Mouse (Mus musculus) midbrain, embryonic 16.5 days (tissue): ENCODE results near the gene Nup133. TPM values are rescaled to one million over a fixed set of nuclear protein-coding genes. Genes with fewer than 3 reads are reported as not detected.

Experiments used
- ATAC-seq: fragments of 200-750 bp; cut with Nextera tagmentation; 2 replicates; pipeline ENCODE4 v1.8.0; 2017; ENCODE audit warnings: moderate TSS enrichment
- H3K27ac ChIP-seq: fragments of 300-500 bp; sonication (generic); 2 replicates; pipeline ENCODE4 v1.5.1; 2014; ENCODE audit warnings: mild to moderate bottlenecking, low read length, mixed read lengths
- H3K27me3 ChIP-seq: fragments of 300-500 bp; sonication (generic); 2 replicates; pipeline ENCODE4 v1.6.1; 2014; ENCODE audit warnings: low read depth, low read length, mixed read lengths; ENCODE audit not compliant: control insufficient read depth, insufficient read depth
- H3K36me3 ChIP-seq: fragments of 300-500 bp; sonication (generic); 2 replicates; pipeline ENCODE4 v1.6.1; 2014; ENCODE audit warnings: mild to moderate bottlenecking, low read length, moderate library complexity, mixed read lengths; ENCODE audit not compliant: control insufficient read depth, insufficient read depth
- H3K4me1 ChIP-seq: fragments of 300-500 bp; sonication (generic); 2 replicates; pipeline ENCODE4 v1.6.1; 2014; ENCODE audit warnings: mild to moderate bottlenecking, low read length, mixed read lengths; ENCODE audit not compliant: control insufficient read depth, insufficient read depth
- H3K4me2 ChIP-seq: fragments of 300-500 bp; sonication (generic); 2 replicates; pipeline ENCODE4 v1.6.1; 2014; ENCODE audit warnings: mild to moderate bottlenecking, low read length, mixed read lengths
- H3K4me3 ChIP-seq: fragments of 300-500 bp; sonication (generic); 2 replicates; pipeline ENCODE4 v1.5.1; 2014; ENCODE audit warnings: low read depth, mild to moderate bottlenecking, low read length, moderate library complexity, mixed read lengths
- H3K9ac ChIP-seq: fragments of 300-500 bp; sonication (generic); 2 replicates; pipeline ENCODE4 v1.6.1; 2014; ENCODE audit warnings: low read depth, low read length, mixed read lengths
- H3K9me3 ChIP-seq: fragments of 300-500 bp; sonication (generic); replicated peaks from 2 replicates; pipeline ENCODE4 v1.6.1; 2014; ENCODE audit warnings: mild to moderate bottlenecking, low read length, mixed read lengths; ENCODE audit not compliant: control insufficient read depth, poor library complexity, severe bottlenecking
- WGBS: fragments of 180-500 bp; shearing (Covaris S2); extraction: QIAGEN DNeasy Blood & Tissue Kit; methylation state at CpG from one replicate; pipeline ENCODE4 v1.1.7; 2014; 5-methylcytosine and 5-hydroxymethylcytosine counted together
- polyA plus RNA-seq: library from polyadenylated mRNA; unstranded; fragments of >200 nt; fragmentation: Nextera tagmentation; extraction: Ambion mirVana; gene quantifications from 2 replicates; pipeline ENCODE4 v1.2.1, GENCODE M21; 2015

The Nup133 gene
- polyA plus RNA-seq, 1 experiment from 2014 or later = 21.8 TPM

DNA sequence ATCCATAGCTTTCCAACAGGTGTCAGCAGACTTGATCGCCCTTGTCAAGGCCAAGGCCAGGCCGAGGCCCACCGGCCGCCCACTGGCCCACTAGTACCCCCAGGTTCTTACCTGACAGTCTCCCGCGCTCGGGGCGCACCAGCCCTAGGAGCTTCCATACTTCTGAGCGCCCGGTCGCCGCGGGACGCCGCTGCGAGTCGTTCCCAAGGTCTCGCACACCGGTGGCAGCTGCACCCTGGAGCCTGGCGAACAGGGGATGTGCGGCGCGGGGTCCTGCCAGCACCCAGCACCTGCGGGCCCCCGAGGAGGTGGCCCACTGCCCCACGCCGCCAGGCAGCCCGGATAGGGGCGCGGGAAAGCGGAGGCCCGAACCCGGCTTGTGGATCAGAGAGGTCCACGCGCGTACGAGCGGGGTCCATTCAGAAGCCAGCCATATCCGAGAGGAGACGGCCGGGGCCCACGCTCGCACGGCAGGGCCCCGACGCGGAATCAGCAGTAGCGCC, 33.3 kb upstream of the Nup133 start:
- peak overlapping the region; percentile 87 for H3K4me2 ChIP-seq
- peak overlapping the region; percentile 87 for H3K4me3 ChIP-seq
- peaks cover 22% of the 10 kb centered on the region for H3K4me1 ChIP-seq
- WGBS = under 1% methylated on average over 42 of the region's 48 CpGs
- no peaks in the 10 kb centered on the region for H3K27me3 ChIP-seq
- no peaks in the 10 kb centered on the region for H3K9me3 ChIP-seq
- H3K27ac ChIP-seq = peak overlapping the region; percentile 77; the same call in 1 of the 2 replicates
- H3K9ac ChIP-seq = peak overlapping the region; percentile 89
- peak; percentile 50 for ATAC-seq
- no peaks in the 10 kb centered on the region for H3K36me3 ChIP-seq

- peaks cover 22% of the 10 kb centered on the region for H3K4me1 ChIP-seq
- peak overlapping the region; percentile 43 for H3K9ac ChIP-seq
- peak overlapping the region; percentile 87 for H3K4me3 ChIP-seq
- no peak for ATAC-seq
- H3K4me2 ChIP-seq = peak overlapping the region; percentile 87
- no peaks in the 10 kb centered on the region for H3K36me3 ChIP-seq
- H3K27me3 ChIP-seq = no peaks in the 10 kb centered on the region
- 47% methylated on average over 4 of the region's 4 CpGs for WGBS
- H3K27ac ChIP-seq = no peak overlapping the region
- H3K9me3 ChIP-seq = no peaks in the 10 kb centered on the region
Observed at GRCm38 (mm10) chr8:123981674-123982073, 32.6 kb upstream of the Nup133 start.

- Histone ChIP-seq H3K36me3 (no peaks in the 10 kb centered on the region), H3K4me1 (peaks cover 22% of the 10 kb centered on the region), H3K27ac (no peak overlapping the region), H3K4me2 (no peak overlapping the region), H3K27me3 (no peaks in the 10 kb centered on the region), H3K9ac (no peak overlapping the region), H3K4me3 (no peak overlapping the region), H3K9me3 (no peaks in the 10 kb centered on the region)
- ATAC-seq = no peak
- WGBS = 74% methylated on average over 4 of the region's 4 CpGs
Observed at GRCm38 (mm10) chr8:123980239-123980638, 31.2 kb upstream of the Nup133 start.

DNA sequence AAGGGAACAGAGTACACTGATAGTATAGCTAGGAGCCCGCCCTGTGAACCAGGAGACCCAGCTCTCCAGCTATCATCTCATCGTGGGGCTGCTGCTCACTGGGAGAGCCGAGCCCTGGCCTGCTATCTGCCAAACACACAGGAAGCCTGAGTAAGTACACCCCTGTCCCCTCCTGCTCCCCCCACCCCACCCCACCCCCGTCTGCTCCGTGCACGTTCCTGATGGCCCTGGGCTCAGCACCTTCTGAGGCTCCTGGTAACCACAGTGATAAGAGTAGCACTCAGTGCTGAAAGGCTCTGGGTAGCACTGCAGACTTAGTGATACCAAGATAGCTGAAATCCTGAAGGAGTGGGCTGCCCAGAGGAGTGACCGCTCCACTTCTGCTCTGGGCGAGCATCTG, 29.9 kb upstream of the Nup133 start:
- no peak overlapping the region for H3K4me3 ChIP-seq
- H3K9me3 ChIP-seq = no peaks in the 10 kb centered on the region
- H3K4me2 ChIP-seq = no peak overlapping the region
- no peak overlapping the region for H3K9ac ChIP-seq
- H3K4me1 ChIP-seq = peaks cover 22% of the 10 kb centered on the region
- H3K27ac ChIP-seq = no peak overlapping the region
- no peak for ATAC-seq
- 80% methylated on average over 8 of the region's 8 CpGs for WGBS
- H3K36me3 ChIP-seq = no peaks in the 10 kb centered on the region
- no peaks in the 10 kb centered on the region for H3K27me3 ChIP-seq

DNA sequence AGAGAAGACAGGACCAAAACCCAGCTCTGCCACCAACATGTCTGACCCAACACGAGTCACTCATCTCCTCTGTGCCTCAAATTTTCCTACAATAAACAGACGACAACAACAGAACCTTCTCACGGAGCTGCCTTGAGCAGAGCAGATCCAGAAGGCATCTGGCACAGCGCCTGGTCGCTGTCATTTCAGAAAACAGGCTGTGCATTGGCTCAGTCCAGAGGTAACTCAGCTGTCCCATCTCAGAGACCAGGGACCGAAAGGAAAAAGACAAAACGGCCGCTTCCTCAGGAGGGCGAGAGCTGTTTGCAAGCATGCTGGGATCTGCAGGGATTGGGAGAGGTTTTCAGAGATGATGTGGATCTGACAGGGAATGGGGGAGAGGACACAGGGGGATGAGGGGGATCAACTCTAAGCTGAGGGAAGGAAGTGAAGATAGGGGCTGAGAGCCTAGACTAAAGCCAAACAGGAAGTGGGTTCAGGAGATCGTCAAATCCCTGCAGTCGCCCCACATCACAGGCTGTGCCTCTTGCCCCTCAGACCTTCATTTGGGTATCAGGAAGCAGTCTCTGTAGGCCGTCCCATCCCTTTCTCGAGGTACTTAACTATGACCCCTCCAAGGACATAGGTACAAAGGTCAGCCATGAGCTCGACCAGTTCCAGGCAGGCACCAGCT, 29.2 kb upstream of the Nup133 start:
- Histone ChIP-seq H3K36me3 (no peaks in the 10 kb centered on the region), H3K27me3 (no peaks in the 10 kb centered on the region), H3K27ac (no peak overlapping the region), H3K9ac (no peak overlapping the region), H3K4me2 (no peak overlapping the region), H3K4me3 (no peak overlapping the region), H3K4me1 (peaks cover 19% of the 10 kb centered on the region), H3K9me3 (no peaks in the 10 kb centered on the region)
- whole genome bisulfite sequencing = 74% methylated on average over 14 of the region's 14 CpGs
- ATAC-seq = no peak

DNA sequence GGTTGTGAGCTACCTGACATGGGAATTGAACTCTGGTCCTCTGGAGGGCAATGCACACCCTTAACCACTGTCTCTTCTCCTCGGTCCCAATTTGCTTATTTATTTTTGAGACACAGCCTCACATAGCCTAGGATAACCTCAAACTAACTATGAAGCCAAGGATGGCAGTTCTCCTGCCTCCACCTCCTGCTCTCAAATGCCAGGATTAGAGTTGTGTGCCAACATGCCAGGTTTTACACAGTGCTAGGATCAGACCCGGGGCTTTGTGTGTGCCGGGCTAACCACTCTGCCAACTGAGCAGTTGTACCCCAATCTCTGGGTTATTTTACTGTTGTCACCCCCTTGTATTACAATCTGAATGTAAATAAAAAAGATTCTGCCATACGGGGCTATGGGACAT, 28.4 kb upstream of the Nup133 start:
- 96% methylated on average over 4 of the region's 4 CpGs for WGBS
- H3K4me3 ChIP-seq = no peak overlapping the region

DNA sequence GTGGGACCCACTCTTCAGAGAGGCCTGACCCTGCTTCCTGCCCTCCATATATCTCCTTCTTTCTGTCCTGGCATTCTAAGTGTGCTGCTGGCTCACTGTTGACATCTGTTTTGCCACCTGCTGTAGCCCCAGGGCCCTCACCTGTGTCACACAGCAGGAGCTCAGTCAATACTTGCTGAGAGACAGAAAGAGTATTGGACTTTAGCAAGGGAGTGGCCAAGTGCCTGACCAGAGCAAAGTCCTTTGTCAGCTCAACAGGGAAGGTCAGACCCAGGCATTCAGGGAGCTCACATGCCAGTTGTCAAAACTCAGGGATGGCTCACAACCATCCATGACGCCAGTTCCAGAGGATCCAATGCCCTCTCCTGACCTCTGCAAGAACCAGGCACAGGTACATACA, 24.4 kb upstream of the Nup133 start:
- Histone ChIP-seq H3K27ac (no peak overlapping the region), H3K36me3 (0 out of 2 replicates have a peak, but pooled peaks cover 7% of the 10 kb centered on the region), H3K27me3 (no peaks in the 10 kb centered on the region), H3K9ac (no peak overlapping the region), H3K4me2 (no peak overlapping the region), H3K9me3 (no peaks in the 10 kb centered on the region), H3K4me3 (no peak overlapping the region), H3K4me1 (no peaks in the 10 kb centered on the region)
- ATAC-seq = no peak
- 88% methylated on average over 1 of the region's 1 CpGs for WGBS

More for the DNA sequence above, 28.4 kb upstream of the Nup133 start:
- Histone ChIP-seq H3K4me1 (peaks cover 18% of the 10 kb centered on the region), H3K4me2 (no peak overlapping the region), H3K9ac (no peak overlapping the region), H3K27ac (no peak overlapping the region), H3K27me3 (no peaks in the 10 kb centered on the region), H3K9me3 (no peaks in the 10 kb centered on the region), H3K36me3 (no peaks in the 10 kb centered on the region)
- ATAC-seq = no peak

- no peaks in the 10 kb centered on the region for H3K27me3 ChIP-seq
- H3K9me3 ChIP-seq = no peaks in the 10 kb centered on the region
- peaks cover 27% of the 10 kb centered on the region for H3K36me3 ChIP-seq
- ATAC-seq = no peak
- no peaks in the 10 kb centered on the region for H3K4me1 ChIP-seq
- H3K9ac ChIP-seq = no peak overlapping the region
- no peak overlapping the region for H3K4me2 ChIP-seq
- WGBS = 54% methylated on average over 2 of the region's 2 CpGs
- no peak overlapping the region for H3K4me3 ChIP-seq
- no peak overlapping the region for H3K27ac ChIP-seq
Observed at GRCm38 (mm10) chr8:123966896-123967295, 17.8 kb upstream of the Nup133 start.

DNA sequence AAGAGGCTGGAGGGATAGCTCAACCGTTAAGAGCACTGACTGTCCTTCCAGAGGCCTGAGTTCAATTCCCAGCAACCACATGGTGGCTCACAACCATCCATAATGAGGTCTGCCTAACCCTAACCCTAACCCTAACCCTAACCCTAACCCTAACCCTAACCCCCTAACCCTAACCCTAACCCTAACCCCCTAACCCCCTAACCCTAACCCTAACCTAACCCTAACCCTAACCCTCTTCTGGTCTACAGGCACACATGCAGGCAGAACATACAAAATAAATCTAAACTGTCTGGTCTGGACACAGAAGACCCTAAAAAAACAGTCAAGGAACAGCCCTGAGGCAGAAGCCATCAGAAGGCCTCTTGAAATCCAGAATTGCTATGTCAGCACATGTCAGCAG, 12.3 kb upstream of the Nup133 start:
- Histone ChIP-seq H3K9ac (no peak overlapping the region), H3K27me3 (no peaks in the 10 kb centered on the region), H3K4me2 (no peak overlapping the region), H3K4me3 (no peak overlapping the region), H3K9me3 (no peaks in the 10 kb centered on the region), H3K4me1 (no peaks in the 10 kb centered on the region), H3K36me3 (peaks cover 38% of the 10 kb centered on the region), H3K27ac (no peak overlapping the region)
- 75% methylated on average over 1 of the region's 1 CpGs for WGBS
- ATAC-seq = no peak
